Mouse (Mus musculus): ENCODE measurements around the gene Rpl22l1.
"Not testable (repeated sequence)": the region's sequence is repeated elsewhere in the genome, so short reads cannot be mapped to it uniquely, and the experiment has no call there.

The Rpl22l1 gene

DNA sequence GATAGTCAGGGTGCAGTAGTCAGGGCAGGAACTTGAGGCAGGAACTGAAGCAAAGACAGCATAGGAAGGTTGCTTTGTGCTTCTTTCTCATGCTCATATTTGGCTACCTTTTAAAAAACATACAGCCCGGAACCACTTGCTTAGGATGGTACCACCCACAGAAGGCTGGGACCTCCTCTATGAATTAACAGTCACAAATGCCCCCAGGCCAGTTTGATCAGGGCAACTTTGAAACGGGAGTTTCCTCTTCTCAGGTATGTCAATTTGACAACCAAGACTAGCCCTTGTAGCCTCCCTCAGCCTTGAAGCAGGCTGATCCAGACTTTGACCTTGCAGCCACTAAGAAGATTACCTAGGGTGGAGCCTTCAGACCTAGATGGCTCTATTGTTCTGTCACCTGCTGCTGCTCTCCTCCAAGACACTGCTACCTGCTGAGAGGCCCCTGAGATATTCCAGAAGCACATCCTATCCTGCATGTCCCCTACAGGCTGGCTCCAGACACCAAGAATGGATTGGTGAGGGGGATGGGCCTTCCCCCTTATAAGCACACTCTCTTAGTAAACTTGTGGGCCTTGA, 31.6 kb downstream of the Rpl22l1 start:
- DNase-seq (ENCODE audit: low read depth in 1 of 2, low spot score in 2 of 2), result no peak

DNA sequence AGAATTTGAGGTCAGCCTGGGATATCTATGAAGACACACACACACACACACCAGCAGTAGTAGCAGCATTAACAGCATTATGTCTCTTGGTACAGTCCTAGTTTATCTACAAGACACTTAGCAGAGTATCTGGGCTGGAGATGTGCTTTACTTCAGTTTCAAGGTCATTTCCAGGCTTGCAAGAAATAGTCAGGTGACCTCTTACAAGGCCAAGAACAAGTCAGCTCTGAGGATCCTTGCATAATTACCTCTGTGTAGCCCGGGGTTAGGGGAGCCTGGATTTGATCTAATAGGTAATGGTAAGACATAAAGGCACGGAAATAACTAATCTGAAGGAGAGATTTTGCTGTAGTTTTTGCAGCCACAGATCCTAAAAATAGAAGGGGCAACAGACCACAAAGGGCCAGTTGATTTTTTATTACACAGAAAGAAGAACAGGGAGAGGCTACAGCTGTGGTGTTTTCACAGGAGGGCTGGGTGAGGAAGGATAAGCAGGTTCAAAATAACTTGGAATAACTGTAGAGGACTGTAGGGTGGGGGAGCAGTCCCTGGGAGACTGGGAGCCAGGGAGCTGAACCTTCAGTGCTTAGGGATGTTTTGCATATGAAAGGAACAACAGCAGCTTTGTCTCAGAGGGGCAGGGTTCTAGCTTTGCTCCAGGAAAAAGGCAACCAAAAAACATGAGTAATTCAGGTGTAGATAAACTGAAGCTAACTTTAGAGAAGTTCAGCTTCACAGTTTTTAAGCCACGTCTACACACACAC, 36.8 kb downstream of the Rpl22l1 start:
- DNase-seq (ENCODE audit: low read depth in 1 of 2, low spot score in 2 of 2), result no peak

DNA sequence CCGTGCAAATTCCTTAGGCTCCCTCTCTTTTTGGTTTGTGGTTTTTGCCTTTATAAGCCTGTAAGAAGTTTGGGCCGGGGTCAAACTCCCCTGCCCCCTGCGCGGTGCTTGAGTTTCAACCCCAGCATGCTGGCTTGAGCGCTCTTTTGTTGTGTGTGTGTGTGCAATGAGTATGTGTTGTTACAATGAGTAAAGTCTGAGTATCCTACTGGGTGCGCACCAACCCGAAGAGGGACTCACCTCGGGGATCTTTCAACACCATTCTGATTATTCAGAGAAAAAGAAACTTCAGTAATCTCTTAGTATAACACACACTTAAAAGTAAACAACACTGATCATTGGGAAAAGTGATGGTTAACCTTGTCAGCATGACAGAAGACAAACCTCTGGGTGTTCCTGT, 38.0 kb downstream of the Rpl22l1 start:
- no peak for DNase-seq (ENCODE audit: low read depth in 1 of 2, low spot score in 2 of 2)

DNA sequence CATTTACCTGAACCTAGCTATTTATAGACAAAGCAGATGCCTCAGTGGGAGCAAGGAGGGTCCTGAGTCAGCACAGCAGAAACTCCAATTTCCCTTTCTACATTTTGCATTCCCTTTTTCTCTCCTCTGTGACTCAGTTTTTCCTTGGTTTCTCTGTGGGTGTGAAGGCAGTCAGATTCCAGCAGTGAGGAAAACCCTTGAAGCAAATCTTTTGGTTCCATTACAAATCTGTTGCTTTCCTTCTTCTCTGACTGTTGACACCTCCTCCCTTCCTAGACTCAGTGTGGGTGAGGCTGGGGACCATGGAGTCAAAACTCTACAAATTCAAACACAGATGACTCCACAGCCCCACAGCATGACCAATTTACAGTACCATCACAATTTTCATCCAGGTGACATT, 41.9 kb downstream of the Rpl22l1 start:
- DNase-seq (ENCODE audit: low read depth in 1 of 2, low spot score in 2 of 2), result no peak

GRCm38 (mm10) chr3:28852174-28852573, 46.9 kb downstream of the Rpl22l1 start:
- DNase-seq (ENCODE audit: low read depth in 1 of 2, low spot score in 2 of 2), result not testable (repeated sequence)
